Mouse (Mus musculus) thymus, postnatal 0 days (tissue): Measurements from ENCODE around the gene Eif2s2. TPM values are rescaled to one million over a fixed set of nuclear protein-coding genes. Genes with fewer than 3 reads are reported as not detected.

Experiments
- DNase-seq: peaks from one replicate; pipeline ENCODE4 v3.0.0-alpha.2; 2015; ENCODE audit warnings: low spot score
- polyA plus RNA-seq: library from polyadenylated mRNA; unstranded; fragments of >200 nt; fragmentation: Nextera tagmentation; extraction: Ambion mirVana; gene quantifications from 2 replicates; pipeline ENCODE4 v1.2.1, GENCODE M21; 2015

Eif2s2 gene
- polyA plus RNA-seq, 1 experiment from 2014 or later = 106 TPM

- DNase-seq = no peak
Measured at GRCm38 (mm10) chr2:154893548-154893947, 813 bp upstream of the Eif2s2 start.

- no peak for DNase-seq
Measured at GRCm38 (mm10) chr2:154893045-154893385, 280 bp upstream of the Eif2s2 start.

GRCm38 (mm10) chr2:154891585-154891984, 1.1 kb downstream of the Eif2s2 start:
- DNase-seq = no peak

GRCm38 (mm10) chr2:154876621-154877020, 16.1 kb downstream of the Eif2s2 start:
- DNase-seq = no peak

- no peak for DNase-seq
Measured at GRCm38 (mm10) chr2:154869954-154870641, 22.6 kb downstream of the Eif2s2 start.

- no peak for DNase-seq
Measured at GRCm38 (mm10) chr2:154868106-154868505, 24.6 kb downstream of the Eif2s2 start.

GRCm38 (mm10) chr2:154865696-154866095, 27.0 kb downstream of the Eif2s2 start:
- DNase-seq = no peak

GRCm38 (mm10) chr2:154863672-154864071, 29.1 kb downstream of the Eif2s2 start:
- DNase-seq = no peak

GRCm38 (mm10) chr2:154855383-154855782, 37.4 kb downstream of the Eif2s2 start:
- peak; percentile 78 for DNase-seq

GRCm38 (mm10) chr2:154848086-154848485, 44.6 kb downstream of the Eif2s2 start:
- DNase-seq = no peak

GRCm38 (mm10) chr2:154836537-154836936, 56.2 kb downstream of the Eif2s2 start:
- no peak for DNase-seq

- no peak for DNase-seq
Measured at GRCm38 (mm10) chr2:154834149-154834865, 58.4 kb downstream of the Eif2s2 start.

GRCm38 (mm10) chr2:154832471-154832870, 60.3 kb downstream of the Eif2s2 start:
- no peak for DNase-seq

GRCm38 (mm10) chr2:154827521-154827920, 65.2 kb downstream of the Eif2s2 start:
- DNase-seq = no peak

GRCm38 (mm10) chr2:154826054-154826538, 66.6 kb downstream of the Eif2s2 start:
- DNase-seq = no peak

Other genes starting within 250 kb of the Eif2s2 start
- gene Chmp4b, start 241.2 kb downstream of the Eif2s2 start, polyA plus RNA-seq = 30.1 and 35.4 TPM in 2 replicates
- gene Gm14214, start 122.9 kb downstream of the Eif2s2 start, polyA plus RNA-seq = not detected in 2 replicates
- 41.4 and 42.9 TPM in 2 replicates for gene Raly, start 101.8 kb downstream of the Eif2s2 start, polyA plus RNA-seq
- 37.2 and 44.6 TPM in 2 replicates for gene a, start 101.5 kb downstream of the Eif2s2 start, polyA plus RNA-seq
- gene Gm14226, start 125.3 kb upstream of the Eif2s2 start, polyA plus RNA-seq = 0.05 TPM in 2 replicates
- gene Ahcy, start 181.6 kb upstream of the Eif2s2 start, polyA plus RNA-seq = 50.9 and 53.8 TPM in 2 replicates
- 30.8 and 36.7 TPM in 2 replicates for gene Itch, start 240.6 kb upstream of the Eif2s2 start, polyA plus RNA-seq